Mouse (Mus musculus): ENCODE data around the gene Esrra. TPM values are rescaled to one million over a fixed set of nuclear protein-coding genes. Genes with fewer than 3 reads are reported as not detected.
A peak's percentile ranks its signal among the peaks of the same experiment; 100 is the strongest.

Esrra gene
- total RNA-seq, 2 experiments from 2014 or later: 86.8 to 89.5 TPM

DNA sequence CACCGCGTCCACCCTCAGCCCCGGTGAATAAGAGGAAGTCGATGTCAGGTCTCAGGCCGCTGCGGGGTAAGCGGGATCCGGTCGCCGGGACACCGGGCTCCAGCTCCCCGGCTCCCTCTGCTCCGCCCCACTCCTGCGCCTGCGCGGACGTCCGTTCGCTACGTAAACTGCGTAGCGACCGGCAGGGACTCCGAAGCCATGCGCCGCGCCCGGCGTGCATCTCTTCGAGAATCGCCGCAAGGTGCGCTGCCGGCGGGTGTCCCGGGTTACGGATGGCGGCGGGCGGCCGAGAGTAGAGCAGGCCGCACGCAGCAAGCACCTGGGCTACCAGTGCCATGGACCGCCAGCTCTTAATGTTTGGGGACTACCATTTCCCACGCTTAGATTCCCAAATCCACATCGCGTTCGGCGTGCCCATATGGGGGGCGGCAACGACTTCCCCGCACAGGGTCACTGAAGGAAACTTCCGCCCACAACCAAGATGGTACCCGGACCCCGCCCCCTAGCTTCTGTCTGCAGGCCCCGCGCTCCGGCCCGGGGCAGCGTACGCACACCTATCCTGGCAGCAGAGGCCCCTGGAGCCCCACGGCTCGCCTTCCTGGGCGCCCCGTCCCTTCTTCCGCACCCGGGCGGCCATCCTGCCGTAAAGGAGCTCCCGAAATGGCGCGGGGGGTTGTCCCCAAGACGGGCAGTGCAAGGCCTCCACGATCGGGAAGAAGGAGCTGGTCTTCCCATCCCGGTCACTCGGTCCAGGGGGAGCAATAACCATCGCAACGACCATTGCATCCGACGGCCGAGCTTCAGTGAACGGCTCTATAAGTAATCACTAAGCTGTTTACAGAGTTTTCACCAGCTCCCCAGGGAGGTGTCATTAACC lies 20.0 kb upstream of the Esrra start, which contains the start of gene Bad:
Gene Bad, plus strand, starts transcription at position 490 of the 877 bp plus-strand sequence.
- DNase-seq: peak; percentile 92

DNA sequence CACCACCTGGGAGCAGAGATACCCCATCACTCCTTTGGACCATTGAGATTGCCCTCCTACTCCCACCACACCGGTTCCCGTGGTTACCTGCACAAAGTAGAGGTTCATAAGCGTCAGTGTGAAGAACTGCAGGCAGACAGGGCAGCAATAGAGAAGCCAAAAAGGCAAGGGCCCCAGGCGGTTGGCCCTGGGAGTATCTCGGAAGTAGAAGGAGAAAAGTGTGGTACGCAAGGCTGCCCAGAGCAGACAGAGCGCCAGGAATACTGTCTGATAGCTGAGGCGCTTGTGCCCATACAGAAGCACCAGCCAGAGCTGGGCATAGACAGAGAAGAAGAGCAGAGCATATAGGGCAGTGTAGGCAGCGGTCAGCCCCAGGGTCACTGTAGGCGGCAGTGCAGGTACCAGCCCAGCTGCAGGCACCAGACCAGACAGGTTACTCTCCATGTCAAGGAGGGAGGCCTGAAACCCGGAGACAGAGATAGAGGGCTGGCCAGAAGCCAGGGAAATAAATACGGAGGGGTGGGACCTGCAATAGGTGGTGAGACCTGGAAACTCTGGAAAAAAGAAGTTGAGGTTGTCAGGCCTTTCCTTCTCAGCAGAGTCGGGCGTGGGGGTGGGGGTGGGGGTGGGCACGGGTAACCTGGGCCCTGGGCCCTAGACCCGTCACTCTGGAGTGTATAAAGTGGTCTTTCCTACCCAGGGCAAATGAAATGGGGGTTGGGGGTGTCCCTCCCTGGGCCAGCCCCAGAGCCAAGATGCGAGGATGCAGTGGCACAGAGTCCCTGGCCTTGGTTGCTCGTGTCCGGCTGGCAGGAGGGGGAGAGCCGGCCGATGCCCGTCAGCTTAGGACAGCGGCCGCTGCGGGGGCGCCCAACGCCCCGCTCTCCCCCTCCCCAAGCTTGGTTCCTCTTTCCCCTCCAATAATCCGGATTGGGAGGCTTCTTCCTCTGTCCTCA lies 19.1 kb upstream of the Esrra start:
- DNase-seq: no peak

DNA sequence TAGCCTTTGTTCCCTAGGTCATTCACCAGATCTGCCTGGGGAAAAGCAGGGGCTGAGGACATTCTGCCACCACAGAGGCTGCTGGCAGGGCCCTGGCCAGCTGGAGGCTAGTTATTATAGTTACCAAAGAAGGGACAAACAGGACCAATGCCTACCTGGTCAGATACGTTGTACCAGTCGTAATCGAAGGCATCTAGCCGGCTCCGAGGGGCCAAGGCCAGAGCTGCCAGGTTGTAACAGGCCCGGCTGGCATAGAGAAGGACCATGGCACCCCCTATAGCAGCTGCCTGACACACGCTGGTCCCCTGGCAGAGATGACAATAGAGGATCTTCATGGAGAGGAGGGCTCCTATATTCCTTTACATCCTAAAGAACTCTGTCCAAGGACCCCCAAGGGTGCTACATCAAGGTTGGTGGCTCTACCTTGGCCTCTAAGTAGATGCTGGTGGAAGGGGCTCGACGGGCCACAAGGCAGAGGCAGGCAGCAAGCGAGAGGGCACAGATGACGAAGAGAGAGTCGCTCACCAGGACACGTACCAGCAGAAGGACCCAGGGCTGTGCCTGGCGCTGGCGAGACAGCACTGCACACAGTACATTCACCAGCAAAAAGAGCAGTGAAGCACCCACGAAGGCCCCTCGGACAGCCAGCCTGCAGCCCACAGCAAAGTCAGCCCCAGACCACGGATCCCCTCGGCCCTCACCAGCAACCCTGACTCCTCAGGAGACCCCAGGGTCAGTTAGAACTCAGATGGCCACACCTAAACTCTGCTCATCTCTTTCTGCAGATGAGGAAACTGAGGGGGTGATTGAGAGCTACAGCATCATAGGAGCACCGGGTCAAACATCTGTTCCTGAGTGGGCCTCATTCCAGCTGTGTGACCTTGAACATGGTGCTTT lies 17.7 kb upstream of the Esrra start:
- DNase-seq: no peak

GRCm38 (mm10) chr19:6937541-6938465 lies 16.2 kb upstream of the Esrra start:
- no peak for DNase-seq

GRCm38 (mm10) chr19:6936299-6936698 lies 14.7 kb upstream of the Esrra start:
- DNase-seq: no peak

GRCm38 (mm10) chr19:6934195-6934977 lies 12.8 kb upstream of the Esrra start, which contains the start of gene Kcnk4:
Gene Kcnk4, minus strand, starts transcription at chr19:6934515.
- DNase-seq: no peak

DNA sequence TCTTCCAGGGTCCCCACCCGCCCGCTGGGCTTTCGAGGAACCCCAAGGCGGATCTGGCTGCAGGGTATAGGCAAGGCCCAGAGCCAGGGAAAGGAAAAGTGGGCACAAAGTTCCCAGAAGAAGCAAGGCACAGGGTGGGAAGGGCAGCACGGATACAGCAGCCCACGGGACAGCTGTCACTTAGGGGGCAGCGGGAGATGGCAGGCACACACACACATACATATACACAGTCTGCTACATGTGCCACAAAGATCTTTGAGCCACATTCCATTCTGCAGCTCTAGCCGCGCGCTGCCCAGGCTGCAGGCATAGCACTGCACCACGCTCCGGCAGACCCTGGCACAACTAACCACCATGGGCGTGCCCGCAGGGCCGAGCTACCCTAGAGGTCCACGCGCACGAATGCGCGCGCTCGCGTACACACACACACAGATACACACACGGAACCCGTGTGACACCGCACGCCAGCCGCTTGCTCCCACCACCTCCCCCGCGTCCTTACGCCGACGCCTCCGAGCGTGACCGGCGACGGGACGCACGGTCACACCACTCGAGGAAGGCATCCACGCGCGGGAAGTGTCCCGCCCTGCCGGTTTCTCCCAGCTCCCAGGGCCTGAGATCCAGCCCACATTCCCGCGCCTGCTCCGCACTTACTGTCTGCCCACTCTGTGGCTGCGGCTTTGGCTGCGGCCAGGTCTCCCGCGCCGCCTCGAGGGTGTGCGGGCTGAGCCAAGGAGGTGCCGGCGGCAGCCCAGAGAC lies 12.0 kb upstream of the Esrra start:
- no peak for DNase-seq

- no peak for DNase-seq
Measured at GRCm38 (mm10) chr19:6933102-6933435, 11.5 kb upstream of the Esrra start.

DNA sequence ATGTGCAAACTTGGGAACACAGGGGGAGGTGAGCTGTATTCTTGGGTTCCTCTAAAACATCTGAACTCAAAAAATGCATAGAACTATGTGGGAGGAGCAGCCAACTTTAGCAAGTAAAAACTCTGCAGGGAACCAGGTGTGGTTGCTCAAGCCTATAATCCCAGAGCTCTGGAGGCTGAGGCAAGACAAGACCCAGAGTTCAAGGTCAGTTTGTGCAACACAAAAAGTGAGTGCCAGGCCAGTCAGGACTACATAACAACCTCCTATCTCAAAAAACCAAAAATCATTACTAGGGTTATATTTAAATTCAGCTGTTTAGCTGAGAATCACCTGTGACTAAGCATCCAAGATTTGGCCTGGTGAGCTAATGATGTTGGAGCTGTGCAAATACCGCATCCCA lies 10.4 kb upstream of the Esrra start:
- DNase-seq: no peak

GRCm38 (mm10) chr19:6931002-6931401 lies 9.4 kb upstream of the Esrra start:
- DNase-seq: no peak

DNA sequence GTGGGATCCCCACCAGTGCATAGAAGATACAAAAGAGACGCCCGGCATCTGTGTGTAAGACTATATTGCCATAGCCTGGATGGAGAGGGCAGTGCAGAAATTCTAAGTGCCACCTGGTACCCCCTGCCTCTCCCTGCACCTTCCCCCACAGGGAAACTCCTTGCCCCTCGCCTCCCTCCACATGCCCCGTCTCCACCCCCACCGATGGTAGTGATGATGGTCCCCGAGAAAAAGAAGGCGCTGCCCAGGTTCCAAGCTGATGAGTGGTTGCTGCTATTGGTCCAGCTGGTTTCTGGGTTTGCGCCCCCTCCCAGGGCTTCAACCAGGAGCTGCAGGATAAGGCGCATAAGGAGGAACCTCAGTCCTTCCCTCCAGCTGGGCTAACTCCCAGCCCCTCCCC lies 6.5 kb upstream of the Esrra start:
- DNase-seq: no peak

DNA sequence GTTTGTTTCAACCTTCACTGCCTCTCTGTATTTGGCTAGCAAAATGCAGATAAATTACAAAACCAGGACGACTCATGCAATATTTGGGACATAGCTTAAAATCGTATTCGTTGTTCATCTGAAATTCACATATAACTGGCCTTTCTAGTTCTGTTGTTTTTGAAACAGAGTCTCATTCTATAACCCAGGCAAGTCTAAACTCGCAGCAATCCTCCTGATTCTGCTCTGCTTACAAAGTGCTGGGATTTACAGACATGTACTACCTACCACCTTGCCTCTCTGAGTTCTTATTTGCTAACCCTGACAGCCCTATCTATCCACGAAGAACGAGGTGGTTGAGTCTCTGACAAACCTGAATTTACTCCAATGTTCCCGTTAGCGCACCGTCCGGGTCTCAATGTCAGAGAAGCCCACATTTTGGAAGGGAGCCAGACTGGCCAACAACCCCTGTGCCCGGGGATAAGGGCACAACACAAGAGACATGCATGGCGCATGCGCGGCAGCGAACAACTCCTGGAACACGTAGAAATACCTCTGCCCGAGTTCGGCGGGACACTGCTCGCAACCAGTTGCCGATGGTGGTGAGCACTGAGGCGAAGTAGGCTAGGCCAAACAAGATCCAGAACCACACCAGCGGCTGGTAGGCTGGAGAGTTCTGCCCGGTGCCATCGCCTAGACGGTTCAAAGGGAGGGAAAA lies 5.1 kb upstream of the Esrra start:
- DNase-seq: no peak

DNA sequence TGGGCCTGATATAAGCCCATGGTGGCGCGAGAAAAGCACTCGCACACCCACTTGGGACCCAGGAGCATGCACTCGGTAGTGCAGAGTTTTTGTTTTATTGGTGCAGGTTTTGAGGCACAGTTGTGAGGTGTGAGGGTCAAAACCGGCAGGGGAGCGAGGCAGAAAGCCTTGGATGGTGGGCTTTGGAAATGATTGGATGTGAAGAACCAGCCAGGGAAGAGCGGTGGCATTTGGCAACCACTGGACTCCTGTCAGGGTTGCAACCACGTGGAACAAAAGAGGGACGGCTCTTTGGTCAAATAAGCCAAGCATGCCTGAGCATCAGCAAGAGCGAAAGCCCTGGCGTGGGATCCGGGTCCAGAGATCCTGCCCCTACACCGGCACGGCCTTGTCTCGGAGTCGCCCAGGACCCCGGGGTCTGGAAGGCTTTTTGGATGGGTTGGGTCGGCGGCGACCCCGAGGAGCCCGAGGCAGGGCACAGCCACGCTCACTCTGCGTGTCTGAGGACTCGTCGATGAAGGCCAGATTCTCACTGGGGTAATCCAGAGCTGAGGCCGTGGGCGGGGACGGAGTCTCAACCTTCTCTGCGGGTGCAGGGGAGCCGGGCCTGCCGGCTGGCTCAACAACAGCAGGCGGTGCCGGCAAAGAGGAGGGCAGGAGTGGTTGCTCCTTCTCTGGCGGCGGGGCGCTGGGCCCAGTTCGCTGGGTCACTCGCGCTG lies 4.2 kb upstream of the Esrra start:
- DNase-seq: no peak

GRCm38 (mm10) chr19:6925307-6925573 lies 3.6 kb upstream of the Esrra start, which contains the start of gene Catsperz:
Gene Catsperz, minus strand, starts transcription at chr19:6925380.
- DNase-seq: no peak

- DNase-seq: peak; percentile 73
Measured at GRCm38 (mm10) chr19:6924461-6925306, 3.1 kb upstream of the Esrra start.

- no peak for DNase-seq
Measured at GRCm38 (mm10) chr19:6922901-6923735, 1.5 kb upstream of the Esrra start.

All from gastrocnemius, postnatal 25 days (tissue).